Mouse (Mus musculus) erythroblast, embryonic 14.5 days (primary cell): Measurements from ENCODE around the gene Cort.

Experiments
- GATA1 ChIP-seq: IDR thresholded peaks from 2 replicates; pipeline ENCODE4 v1.6.1; 2012; ENCODE audit warnings: low read length, inconsistent platforms, mixed read lengths
- TAL1 ChIP-seq: IDR thresholded peaks from 3 replicates; pipeline ENCODE4 v1.6.1; 2012; ENCODE audit warnings: low read length, inconsistent platforms, mixed read lengths

GRCm38 (mm10) chr4:149075073-149075472, 51.5 kb downstream of the Cort start:
- TF ChIP-seq GATA1 (no peak), TAL1 (no peak)
